Mouse (Mus musculus) cerebellum, adult 2 months (tissue): ENCODE measurements around the gene Gm7029. TPM values are rescaled to one million over a fixed set of nuclear protein-coding genes. Genes with fewer than 3 reads are reported as not detected.
A peak's percentile ranks its signal among the peaks of the same experiment; 100 is the strongest.
"Not testable (repeated sequence)": the region's sequence is repeated elsewhere in the genome, so short reads cannot be mapped to it uniquely, and the experiment has no call there.

Source experiments
- DNase-seq, 2 experiments: peaks; one replicate each; pipeline ENCODE4 v3.0.0; 2021
- H3K27ac ChIP-seq: fragments of 200-500 bp; 2 replicates; pipeline ENCODE4 v1.5.1; 2012; ENCODE audit warnings: low read length, control low read depth, inconsistent platforms; ENCODE audit not compliant: insufficient read depth
- H3K27me3 ChIP-seq: fragments of 200-500 bp; 2 replicates; pipeline ENCODE4 v1.6.1; 2012; ENCODE audit warnings: inconsistent platforms, mild to moderate bottlenecking, low read length, moderate library complexity; ENCODE audit not compliant: control insufficient read depth, insufficient read depth
- H3K4me1 ChIP-seq: fragments of 200-500 bp; 2 replicates; pipeline ENCODE4 v1.6.1; 2011; ENCODE audit warnings: low read length; ENCODE audit not compliant: control insufficient read depth, insufficient read depth
- H3K4me3 ChIP-seq: fragments of 200-500 bp; replicated peaks from 2 replicates; pipeline ENCODE3; 2011; ENCODE audit warnings: mild to moderate bottlenecking, low read depth, low read length, control low read depth; ENCODE audit not compliant: insufficient read depth
- CTCF ChIP-seq: fragments of 200-500 bp; IDR thresholded peaks from 2 replicates; pipeline ENCODE4 v1.5.1; 2011; ENCODE audit warnings: low read depth, mild to moderate bottlenecking, control low read depth, low read length, moderate library complexity, borderline replicate concordance; ENCODE audit not compliant: insufficient read depth
- POLR2A ChIP-seq: fragments of 200-500 bp; IDR thresholded peaks from 2 replicates; pipeline ENCODE4 v1.6.1; 2011; ENCODE audit warnings: low read length, control low read depth, borderline replicate concordance; ENCODE audit not compliant: insufficient read depth
- WGBS: fragments of 180-500 bp; shearing (Covaris S2); methylation state at CpG from one replicate; pipeline ENCODE4 v1.1.7; 2018; 5-methylcytosine and 5-hydroxymethylcytosine counted together
- polyA plus RNA-seq: library from polyadenylated mRNA; depleted of rRNA; stranded (reverse); fragments of >200 nt; gene quantifications from 2 replicates; pipeline ENCODE4 v1.2.3, GENCODE M21; 2012; rRNA removed

Gene Gm7029
- polyA plus RNA-seq, result not detected in 2 replicates

GRCm38 (mm10) chr17:33873537-33873936, at the start of gene Gm7029:
Gm7029 (plus strand) TSS chr17:33873837.
- 71% methylated on average over 6 of the region's 12 CpGs for WGBS
- not testable (repeated sequence) for DNase-seq, H3K4me1 ChIP-seq, H3K27me3 ChIP-seq, H3K4me3 ChIP-seq, H3K27ac ChIP-seq

GRCm38 (mm10) chr17:33824084-33824996, 49.3 kb upstream of the Gm7029 start, which contains the start of the genes Rps28 and Ndufa7:
Rps28 (minus strand) TSS chr17:33824562.
Ndufa7 (plus strand) TSS chr17:33824572.
- H3K4me1 ChIP-seq, result peaks cover 8% of the 10 kb centered on the region; the same call in 1 of the 2 replicates
- H3K4me3 ChIP-seq, result peak within 1 kb of the TSS; percentile 97
- no peaks in the 10 kb centered on the region for H3K27me3 ChIP-seq
- TF ChIP-seq POLR2A (peak; percentile 97), CTCF (no peak)
- WGBS, result under 1% methylated on average over 51 of the region's 51 CpGs
- H3K27ac ChIP-seq, result peak within 1 kb of the TSS; percentile 31; the same call in 1 of the 2 replicates
- DNase-seq, result peak; percentile 97 to 98

- 5% methylated on average over 6 of the region's 6 CpGs for WGBS
- not testable (repeated sequence) for DNase-seq, H3K27ac ChIP-seq, H3K27me3 ChIP-seq
- H3K4me1 ChIP-seq, result peaks cover 13% of the 10 kb centered on the region
- H3K4me3 ChIP-seq, result peak overlapping the region; percentile 97
Measured at GRCm38 (mm10) chr17:33824997-33825330, 48.7 kb upstream of the Gm7029 start.

GRCm38 (mm10) chr17:33825462-33825861, 48.2 kb upstream of the Gm7029 start:
- Histone ChIP-seq H3K27me3 (no peaks in the 10 kb centered on the region), H3K4me1 (peaks cover 13% of the 10 kb centered on the region), H3K4me3 (peak overlapping the region; percentile 30), H3K27ac (no peak overlapping the region)
- TF ChIP-seq POLR2A, result no peak
- no peak for TF ChIP-seq CTCF
- WGBS, result 76% methylated on average over 8 of the region's 8 CpGs
- DNase-seq, result no peak

GRCm38 (mm10) chr17:33826850-33827249, 46.8 kb upstream of the Gm7029 start:
- no peak overlapping the region for H3K4me3 ChIP-seq
- no peak overlapping the region for H3K27ac ChIP-seq
- peaks cover 13% of the 10 kb centered on the region for H3K4me1 ChIP-seq
- H3K27me3 ChIP-seq, result no peaks in the 10 kb centered on the region
- 0% methylated on average over 3 of the region's 3 CpGs for WGBS
- TF ChIP-seq CTCF, result peak; percentile 79
- no peak for TF ChIP-seq POLR2A
- DNase-seq, result peak; percentile 74 to 77

- Histone ChIP-seq H3K4me3 (no peak overlapping the region), H3K27me3 (no peaks in the 10 kb centered on the region), H3K4me1 (peaks cover 13% of the 10 kb centered on the region), H3K27ac (peak overlapping the region; percentile 43; the same call in 1 of the 2 replicates)
- 3% methylated on average over 2 of the region's 2 CpGs for WGBS
- TF ChIP-seq CTCF, result no peak
- TF ChIP-seq POLR2A, result no peak
- DNase-seq, result peak; percentile 64 to 84
Measured at GRCm38 (mm10) chr17:33828892-33829291, 44.7 kb upstream of the Gm7029 start.

- Histone ChIP-seq H3K27me3 (no peaks in the 10 kb centered on the region), H3K4me3 (no peak overlapping the region), H3K27ac (peak overlapping the region; percentile 10; the same call in 1 of the 2 replicates), H3K4me1 (peaks cover 13% of the 10 kb centered on the region)
- peak in 1 of 2 experiments; percentile 30 for DNase-seq
- no peak for TF ChIP-seq POLR2A
- TF ChIP-seq CTCF, result no peak
- WGBS, result 18% methylated on average over 10 of the region's 10 CpGs
Measured at GRCm38 (mm10) chr17:33829561-33829960, 44.1 kb upstream of the Gm7029 start.
